Mouse (Mus musculus) thymus, postnatal 36 days (tissue): Measurements from ENCODE around the gene Skp1a.
A peak's percentile ranks its signal among the peaks of the same experiment; 100 is the strongest.

Experiments used
- DNase-seq, 2 experiments: peaks; one replicate each; pipeline ENCODE4 v3.0.0; 2022; ENCODE audit warnings: mixed read lengths in 2 of 2

Skp1a gene

DNA sequence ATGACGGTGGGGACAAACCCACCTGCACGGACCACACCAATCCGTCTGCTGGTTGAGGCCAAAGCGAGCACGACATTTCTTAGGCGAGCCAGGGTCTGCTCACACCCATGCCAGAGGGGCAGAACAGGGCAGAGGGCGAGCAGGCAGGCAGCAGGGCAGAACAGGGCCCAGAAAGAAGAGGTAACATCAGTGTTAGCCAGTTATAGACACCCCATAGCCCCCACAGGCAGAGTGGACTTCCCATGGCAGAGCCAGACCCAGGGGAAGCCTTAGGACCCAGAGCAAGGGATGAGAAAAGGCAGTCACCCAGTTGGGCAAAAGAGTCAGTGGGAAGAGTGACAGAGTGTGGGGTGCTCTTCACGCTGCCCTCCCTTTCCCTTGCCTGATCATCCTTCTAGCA lies 23.3 kb downstream of the Skp1a start:
- peak; percentile 23 to 43 for DNase-seq

DNA sequence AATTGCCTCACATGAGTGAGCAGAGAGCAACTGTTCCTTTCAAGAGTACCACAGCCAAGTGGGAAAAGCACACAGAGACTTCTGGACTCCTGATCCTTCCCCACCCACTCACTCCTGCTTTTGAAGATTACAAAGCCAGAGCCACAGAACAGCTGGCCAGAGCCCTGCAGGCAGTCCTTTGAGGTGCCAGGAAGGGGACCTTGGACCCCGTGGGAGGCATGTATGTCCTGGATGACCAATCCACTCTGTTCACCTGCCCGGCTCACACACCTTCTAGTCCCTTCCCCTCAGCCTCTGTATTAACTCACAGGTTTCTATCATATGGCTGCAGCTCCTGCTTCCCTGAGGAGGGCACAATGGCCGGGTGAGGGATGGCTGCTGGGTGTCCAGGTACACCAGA lies 25.6 kb downstream of the Skp1a start:
- DNase-seq = peak; percentile 12 to 33

- DNase-seq = peak; percentile 39 to 63
These were observed 26.9 kb downstream of the Skp1a start for GRCm38 (mm10) chr11:52258711-52259110.

DNA sequence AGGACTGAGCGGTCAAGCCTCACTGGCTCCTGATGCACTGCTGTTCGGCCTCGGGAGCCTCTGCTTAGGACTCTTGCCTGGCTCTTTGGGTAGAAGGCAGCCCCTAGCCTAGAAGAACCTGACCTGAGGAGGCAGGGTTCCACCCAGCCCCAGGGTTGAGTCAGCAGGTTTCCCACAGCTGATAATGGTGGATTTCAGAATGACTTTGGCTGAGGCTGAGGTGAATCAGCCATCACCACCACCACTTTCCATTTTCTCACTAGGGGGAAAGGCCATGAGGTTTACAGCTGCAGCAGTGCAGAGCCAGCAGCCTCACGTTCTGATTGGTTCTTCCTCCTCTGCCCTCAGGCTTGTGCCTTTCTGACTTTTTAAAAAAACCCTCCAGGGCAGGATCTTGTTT lies 29.1 kb downstream of the Skp1a start:
- peak; percentile 15 to 33 for DNase-seq

DNA sequence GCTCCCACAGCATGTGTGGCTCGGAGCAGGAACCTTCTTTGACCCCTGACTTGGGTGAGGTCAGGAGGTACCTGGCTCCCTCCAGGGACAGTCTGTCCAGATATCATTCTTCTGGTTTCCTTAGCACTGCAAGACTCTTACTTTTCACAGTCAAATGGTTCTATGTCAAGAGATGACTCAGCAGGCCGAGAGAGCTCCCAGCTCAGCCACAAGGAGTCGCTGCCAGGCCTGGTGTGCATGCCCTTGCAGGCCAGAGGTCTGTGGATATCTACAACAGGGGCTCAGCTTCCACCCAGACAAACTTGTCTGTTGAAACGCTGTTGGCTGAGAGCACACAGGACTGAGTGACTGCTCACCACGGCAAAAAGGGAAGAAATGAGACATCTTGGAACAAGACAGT lies 30.1 kb downstream of the Skp1a start:
- DNase-seq = peak; percentile 61 to 72

DNA sequence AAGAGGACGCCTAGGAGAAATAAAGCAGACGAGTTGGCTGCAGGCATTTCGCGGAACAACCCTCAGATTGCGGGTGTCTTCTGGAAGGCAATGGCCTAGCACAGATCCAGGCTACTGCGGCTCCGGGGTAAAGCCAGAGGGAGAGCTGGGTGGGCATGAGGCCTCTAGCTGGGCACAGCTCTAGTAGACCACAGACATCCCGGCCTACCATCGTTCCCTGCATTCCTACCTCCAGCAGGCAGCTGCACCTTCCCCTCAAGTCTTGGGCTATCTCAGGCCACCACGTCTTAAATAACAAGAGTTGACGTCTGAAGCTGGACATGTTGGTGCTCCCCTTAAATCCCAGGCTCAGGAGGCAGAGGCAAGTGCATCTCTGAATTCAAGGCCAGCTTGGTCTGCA lies 30.5 kb downstream of the Skp1a start:
- peak; percentile 25 to 43 for DNase-seq

DNA sequence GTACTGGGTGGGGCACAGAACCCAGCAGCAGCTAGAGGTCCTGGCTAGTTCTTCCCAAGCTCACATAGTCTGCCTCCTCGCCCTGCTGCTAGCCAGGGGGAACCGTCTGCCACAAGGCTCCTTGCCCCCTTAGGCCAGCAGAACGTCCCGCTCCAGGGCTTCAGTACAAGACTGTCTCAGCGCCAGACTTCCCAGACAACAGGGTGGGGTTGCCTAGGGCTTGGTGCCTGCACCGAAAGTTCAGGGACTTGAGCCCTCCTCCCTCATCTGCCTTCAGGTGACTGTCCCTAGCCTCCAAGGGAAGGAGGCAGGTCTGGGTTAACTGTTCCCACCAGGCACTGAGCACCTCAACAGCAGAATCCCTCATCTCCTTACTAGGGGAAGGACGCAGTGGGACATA lies 33.1 kb downstream of the Skp1a start:
- DNase-seq = peak; percentile 30 to 55

DNA sequence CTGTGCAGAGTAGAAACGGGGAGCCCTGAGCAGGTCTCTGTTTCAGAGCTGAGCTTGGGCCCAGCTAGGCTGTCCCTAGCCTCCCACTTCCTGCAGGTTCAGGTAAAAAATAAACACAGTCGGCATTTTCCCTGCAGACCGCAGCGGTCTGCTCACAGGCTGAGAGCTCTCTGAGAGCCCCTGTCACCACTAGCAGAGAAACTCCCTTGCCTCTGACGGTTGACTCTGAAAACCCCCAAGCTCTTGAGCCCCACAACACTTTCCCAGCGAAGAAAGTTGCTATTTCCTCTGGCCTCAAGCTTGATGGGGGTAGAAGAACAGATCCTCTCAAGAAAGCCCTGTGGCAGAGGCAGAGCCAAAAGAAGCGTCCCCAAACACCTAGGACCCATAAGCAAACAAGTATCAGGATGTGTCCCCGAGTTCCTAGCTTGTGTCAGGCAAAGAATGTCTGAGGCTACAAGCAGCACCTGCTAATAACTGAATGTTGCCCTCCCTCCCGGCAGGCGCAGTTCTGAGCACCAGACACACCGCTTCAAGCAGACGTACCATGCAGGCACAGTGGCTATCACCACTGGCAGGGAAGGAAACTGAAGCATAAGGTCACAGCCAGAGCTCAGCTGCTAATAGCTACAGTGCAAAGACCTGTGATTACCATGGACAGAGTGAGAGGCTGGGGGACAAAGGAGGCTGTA lies 34.0 kb downstream of the Skp1a start:
- DNase-seq = peak; percentile 63 to 74

GRCm38 (mm10) chr11:52267271-52267670 lies 35.5 kb downstream of the Skp1a start:
- DNase-seq = peak; percentile 27 to 39

GRCm38 (mm10) chr11:52268104-52268835 lies 36.5 kb downstream of the Skp1a start:
- peak; percentile 82 to 90 for DNase-seq

DNA sequence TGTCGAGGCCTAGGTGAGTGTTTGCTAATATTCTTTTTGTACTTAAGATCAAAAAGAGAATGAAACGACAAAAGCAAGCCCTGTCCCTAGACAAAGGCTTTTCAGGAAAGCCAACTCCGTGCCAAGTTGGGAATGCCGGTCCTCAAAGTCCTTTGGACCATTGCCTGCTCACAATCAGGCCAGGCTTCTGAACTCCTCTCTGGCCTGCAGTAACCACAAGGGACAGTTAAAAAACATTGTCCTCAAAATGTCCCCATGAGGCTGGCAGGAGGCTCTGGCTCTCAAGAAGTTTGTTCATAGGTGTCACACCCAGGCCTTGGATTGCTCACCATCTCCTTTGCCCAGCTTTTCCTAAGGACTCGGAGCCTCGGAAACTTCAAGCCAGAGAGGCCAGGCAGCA lies 38.0 kb downstream of the Skp1a start:
- peak; percentile 13 to 25 for DNase-seq

- peak; percentile 29 to 55 for DNase-seq
These were observed 40.1 kb downstream of the Skp1a start for GRCm38 (mm10) chr11:52271765-52272495.

DNA sequence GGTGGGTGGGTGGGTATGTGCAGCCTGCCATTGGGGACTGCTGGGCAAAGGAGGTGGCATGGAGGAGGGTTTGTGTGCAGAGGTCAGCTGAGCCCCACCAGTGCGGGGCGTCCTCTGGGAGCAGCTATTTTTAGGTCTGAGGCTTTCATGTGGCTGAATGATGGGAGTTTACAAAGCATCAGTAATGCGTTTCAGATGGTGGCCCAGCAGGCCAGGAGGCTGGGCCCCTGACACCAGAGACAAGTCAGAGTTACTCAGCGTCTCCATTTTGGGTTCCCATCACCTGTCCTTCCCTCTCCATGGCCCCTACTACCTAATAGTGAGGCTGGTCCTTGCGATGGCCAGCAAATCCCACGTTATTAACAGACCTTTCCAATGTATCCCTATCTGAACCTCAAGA lies 40.8 kb downstream of the Skp1a start:
- DNase-seq = peak; percentile 30 to 47

GRCm38 (mm10) chr11:52273183-52273941 lies 41.6 kb downstream of the Skp1a start:
- DNase-seq = peak; percentile 52 to 61

- no peak for DNase-seq
These were observed 42.1 kb downstream of the Skp1a start for GRCm38 (mm10) chr11:52273942-52274330.

- DNase-seq = peak; percentile 79 to 86
These were observed 42.8 kb downstream of the Skp1a start for GRCm38 (mm10) chr11:52274456-52275112.

GRCm38 (mm10) chr11:52275366-52275765 lies 43.6 kb downstream of the Skp1a start:
- DNase-seq = peak; percentile 82 to 89

GRCm38 (mm10) chr11:52275774-52276555 lies 44.2 kb downstream of the Skp1a start:
- no peak for DNase-seq

DNA sequence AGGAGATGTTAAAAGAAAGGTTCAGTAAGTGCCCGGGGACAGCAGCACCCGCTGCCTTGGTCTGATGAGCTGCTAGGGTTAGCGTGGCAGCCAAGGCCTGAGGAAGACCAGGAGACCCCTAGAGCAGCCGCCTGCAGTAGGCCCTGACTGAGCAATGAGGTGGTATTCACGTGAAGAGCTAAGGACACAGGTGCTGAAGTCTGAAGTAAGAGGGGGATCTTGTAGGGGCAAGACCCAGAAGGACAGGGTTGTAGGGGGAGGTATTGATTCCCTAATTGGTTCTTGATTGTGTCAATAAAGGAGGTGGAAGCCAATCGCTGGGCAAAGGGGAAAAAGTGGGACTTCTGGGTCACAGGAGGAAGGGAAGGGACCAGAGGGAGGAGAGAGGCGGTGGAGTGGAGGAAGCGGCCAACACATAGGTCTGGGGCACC lies 45.2 kb downstream of the Skp1a start:
- peak; percentile 59 to 62 for DNase-seq

GRCm38 (mm10) chr11:52277433-52278150 lies 45.8 kb downstream of the Skp1a start:
- DNase-seq = peak; percentile 50 to 57

GRCm38 (mm10) chr11:52278164-52278563 lies 46.4 kb downstream of the Skp1a start:
- DNase-seq = peak; percentile 55 to 62
